Mouse (Mus musculus) thymus, postnatal 25 days (tissue): ENCODE data around the gene Marcks.
"Not testable (repeated sequence)": the region's sequence is repeated elsewhere in the genome, so short reads cannot be mapped to it uniquely, and the experiment has no call there.

Experiments used
- DNase-seq: peaks from one replicate; pipeline ENCODE4 v3.0.0; 2022

The Marcks gene

GRCm38 (mm10) chr10:37135951-37136751 lies 2.6 kb downstream of the Marcks start:
- DNase-seq = peak; percentile 70

GRCm38 (mm10) chr10:37133876-37134708 lies 4.6 kb downstream of the Marcks start:
- no peak for DNase-seq

GRCm38 (mm10) chr10:37132671-37133070 lies 6.0 kb downstream of the Marcks start:
- no peak for DNase-seq

- DNase-seq = no peak
These were observed 9.1 kb downstream of the Marcks start for GRCm38 (mm10) chr10:37129652-37130051.

- DNase-seq = no peak
These were observed 23.4 kb downstream of the Marcks start for GRCm38 (mm10) chr10:37115329-37115728.

GRCm38 (mm10) chr10:37112812-37113211 lies 25.9 kb downstream of the Marcks start:
- DNase-seq = no peak

- no peak for DNase-seq
These were observed 26.4 kb downstream of the Marcks start for GRCm38 (mm10) chr10:37112362-37112761.

- DNase-seq = no peak
These were observed 27.3 kb downstream of the Marcks start for GRCm38 (mm10) chr10:37111432-37111831.

GRCm38 (mm10) chr10:37106871-37107627 lies 31.7 kb downstream of the Marcks start:
- DNase-seq = no peak

- DNase-seq = no peak
These were observed 32.4 kb downstream of the Marcks start for GRCm38 (mm10) chr10:37106303-37106702.

GRCm38 (mm10) chr10:37102227-37103080 lies 36.3 kb downstream of the Marcks start:
- no peak for DNase-seq

GRCm38 (mm10) chr10:37101733-37102132 lies 37.0 kb downstream of the Marcks start:
- DNase-seq = no peak

- DNase-seq = no peak
These were observed 42.2 kb downstream of the Marcks start for GRCm38 (mm10) chr10:37096529-37096928.

GRCm38 (mm10) chr10:37095803-37096202 lies 42.9 kb downstream of the Marcks start:
- DNase-seq = no peak

GRCm38 (mm10) chr10:37093306-37093705 lies 45.4 kb downstream of the Marcks start:
- DNase-seq = no peak

- no peak for DNase-seq
These were observed 48.3 kb downstream of the Marcks start for GRCm38 (mm10) chr10:37090411-37090810.

GRCm38 (mm10) chr10:37084071-37084470 lies 54.6 kb downstream of the Marcks start:
- DNase-seq = not testable (repeated sequence)
